Mouse (Mus musculus) ZHBTc4 (cell line): ENCODE data around the gene Atp8b4.

ENCODE experiments used
- DNase-seq: peaks from one replicate; pipeline ENCODE4 v3.0.0-alpha.2; 2011; ENCODE audit warnings: low read depth, low spot score

The Atp8b4 gene

GRCm38 (mm10) chr2:126500521-126500920 is at the start of gene Atp8b4:
Gene Atp8b4 (minus strand): TSS chr2:126500674.
- no peak for DNase-seq

- no peak for DNase-seq
Measured at GRCm38 (mm10) chr2:126549681-126550080, 49.2 kb upstream of the Atp8b4 start.

GRCm38 (mm10) chr2:126546392-126546791 is 45.9 kb upstream of the Atp8b4 start:
- DNase-seq, result no peak

- DNase-seq, result no peak
Measured at GRCm38 (mm10) chr2:126545297-126545696, 44.8 kb upstream of the Atp8b4 start.

GRCm38 (mm10) chr2:126542211-126542610 is 41.7 kb upstream of the Atp8b4 start:
- no peak for DNase-seq

GRCm38 (mm10) chr2:126540390-126540925 is 40.0 kb upstream of the Atp8b4 start:
- no peak for DNase-seq

GRCm38 (mm10) chr2:126537654-126538053 is 37.2 kb upstream of the Atp8b4 start:
- DNase-seq, result no peak

- DNase-seq, result no peak
Measured at GRCm38 (mm10) chr2:126530581-126530980, 30.1 kb upstream of the Atp8b4 start.

- DNase-seq, result no peak
Measured at GRCm38 (mm10) chr2:126527461-126527860, 27.0 kb upstream of the Atp8b4 start.

- no peak for DNase-seq
Measured at GRCm38 (mm10) chr2:126524271-126524670, 23.8 kb upstream of the Atp8b4 start.

- peak; percentile 68 for DNase-seq
Measured at GRCm38 (mm10) chr2:126523101-126523745, 22.7 kb upstream of the Atp8b4 start.

GRCm38 (mm10) chr2:126522056-126522455 is 21.6 kb upstream of the Atp8b4 start:
- no peak for DNase-seq

GRCm38 (mm10) chr2:126521471-126521870 is 21.0 kb upstream of the Atp8b4 start:
- DNase-seq, result no peak

- peak; percentile 65 for DNase-seq
Measured at GRCm38 (mm10) chr2:126520828-126521227, 20.4 kb upstream of the Atp8b4 start.

GRCm38 (mm10) chr2:126519872-126520581 is 19.6 kb upstream of the Atp8b4 start:
- no peak for DNase-seq

GRCm38 (mm10) chr2:126515069-126515826 is 14.8 kb upstream of the Atp8b4 start:
- no peak for DNase-seq

GRCm38 (mm10) chr2:126508228-126508627 is 7.8 kb upstream of the Atp8b4 start:
- DNase-seq, result no peak

- DNase-seq, result no peak
Measured at GRCm38 (mm10) chr2:126507477-126507876, 7.0 kb upstream of the Atp8b4 start.

GRCm38 (mm10) chr2:126505156-126505555 is 4.7 kb upstream of the Atp8b4 start:
- DNase-seq, result no peak

- no peak for DNase-seq
Measured at GRCm38 (mm10) chr2:126499730-126500129, 744 bp downstream of the Atp8b4 start.

- no peak for DNase-seq
Measured at GRCm38 (mm10) chr2:126498761-126499452, 1.6 kb downstream of the Atp8b4 start.

- DNase-seq, result no peak
Measured at GRCm38 (mm10) chr2:126496838-126497237, 3.6 kb downstream of the Atp8b4 start.
